Mouse (Mus musculus) ZHBTc4 (cell line): Measurements from ENCODE around the gene Klrb1c.
"Not testable (repeated sequence)": the region's sequence is repeated elsewhere in the genome, so short reads cannot be mapped to it uniquely, and the experiment has no call there.

Source experiments
- DNase-seq: peaks from one replicate; pipeline ENCODE4 v3.0.0-alpha.2; 2011; ENCODE audit warnings: low read depth, low spot score

Gene Klrb1c

GRCm38 (mm10) chr6:128797936-128798771 lies 9.1 kb upstream of the Klrb1c start:
- DNase-seq: peak; percentile 58

GRCm38 (mm10) chr6:128797185-128797905 lies 8.3 kb upstream of the Klrb1c start:
- peak; percentile 48 for DNase-seq

- no peak for DNase-seq
Observed at GRCm38 (mm10) chr6:128796321-128796955, 7.4 kb upstream of the Klrb1c start.

GRCm38 (mm10) chr6:128793734-128794133 lies 4.7 kb upstream of the Klrb1c start:
- no peak for DNase-seq

GRCm38 (mm10) chr6:128790491-128790994 lies 1.5 kb upstream of the Klrb1c start:
- peak; percentile 72 for DNase-seq

GRCm38 (mm10) chr6:128788517-128788916 lies 498 bp downstream of the Klrb1c start:
- DNase-seq: no peak

GRCm38 (mm10) chr6:128786396-128786795 lies 2.6 kb downstream of the Klrb1c start:
- not testable (repeated sequence) for DNase-seq

- no peak for DNase-seq
Observed at GRCm38 (mm10) chr6:128769481-128770253, 19.3 kb downstream of the Klrb1c start.

GRCm38 (mm10) chr6:128768047-128768446 lies 21.0 kb downstream of the Klrb1c start:
- no peak for DNase-seq

GRCm38 (mm10) chr6:128766486-128767254 lies 22.3 kb downstream of the Klrb1c start:
- DNase-seq: peak; percentile 76

GRCm38 (mm10) chr6:128765211-128765610 lies 23.8 kb downstream of the Klrb1c start:
- no peak for DNase-seq

- DNase-seq: no peak
Observed at GRCm38 (mm10) chr6:128764598-128764997, 24.4 kb downstream of the Klrb1c start.

- peak; percentile 99 for DNase-seq
Observed at GRCm38 (mm10) chr6:128763736-128764523, 25.1 kb downstream of the Klrb1c start.

GRCm38 (mm10) chr6:128762892-128763670 lies 25.9 kb downstream of the Klrb1c start:
- DNase-seq: not testable (repeated sequence)

- no peak for DNase-seq
Observed at GRCm38 (mm10) chr6:128761144-128761540, 27.9 kb downstream of the Klrb1c start.

GRCm38 (mm10) chr6:128760416-128761143 lies 28.4 kb downstream of the Klrb1c start:
- DNase-seq: peak; percentile 90

GRCm38 (mm10) chr6:128760016-128760415 lies 29.0 kb downstream of the Klrb1c start:
- peak; percentile 94 for DNase-seq
